Mouse (Mus musculus) T-helper 17 cell (primary cell): Measurements from ENCODE around the gene Cdh26.

Source experiments
- in situ Hi-C, 2 experiments: fragments of 300-600 bp; cut with MboI, MseI; formaldehyde crosslinking; loops; 1 replicate in 1 of 2; 2 replicates in 1 of 2; pipeline ENCODE4 v1.15.1; 2025; ENCODE audit warnings: high pct_unique_total_duplicates in 2 of 2

The Cdh26 gene

GRCm38 (mm10) chr2:178507379-178508014 is 77.2 kb downstream of the Cdh26 start:
- in situ Hi-C loops = loop anchor here (10.0 kb wide), 1 partner anchor 157 kb away; no protein-coding TSS in a partner anchor

DNA sequence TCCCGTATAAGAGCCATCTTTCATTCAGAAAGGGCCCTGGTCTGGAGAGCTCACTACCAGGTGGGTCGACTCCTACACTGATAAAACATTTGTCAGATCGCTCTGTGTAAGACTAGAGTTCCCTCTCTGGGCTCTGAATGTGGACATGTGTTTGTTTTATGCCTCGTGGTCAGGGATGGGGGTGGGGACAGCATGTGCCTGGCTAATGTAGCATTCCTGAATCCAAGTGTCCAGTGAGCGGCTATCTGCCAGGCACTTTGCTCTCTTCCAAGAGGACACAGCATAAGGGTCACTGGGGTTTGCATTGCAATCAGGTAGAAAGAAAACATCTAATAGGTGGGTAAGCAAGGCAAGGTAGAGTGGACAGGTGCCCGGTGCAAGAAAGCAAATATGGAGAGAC is 77.9 kb downstream of the Cdh26 start:
- in situ Hi-C loops = loop anchor here (10.0 kb wide), 1 partner anchor 157 kb away; no protein-coding TSS in a partner anchor

- in situ Hi-C loops = loop anchor here in 1 of 2 experiments (10.0 kb wide), 1 partner anchor 1412 kb away; no protein-coding TSS in a partner anchor
Measured at GRCm38 (mm10) chr2:178513043-178513442, 82.7 kb downstream of the Cdh26 start.

GRCm38 (mm10) chr2:178513636-178514071 is 83.3 kb downstream of the Cdh26 start:
- in situ Hi-C loops = loop anchor here in 1 of 2 experiments (10.0 kb wide), 1 partner anchor 1411 kb away; no protein-coding TSS in a partner anchor

DNA sequence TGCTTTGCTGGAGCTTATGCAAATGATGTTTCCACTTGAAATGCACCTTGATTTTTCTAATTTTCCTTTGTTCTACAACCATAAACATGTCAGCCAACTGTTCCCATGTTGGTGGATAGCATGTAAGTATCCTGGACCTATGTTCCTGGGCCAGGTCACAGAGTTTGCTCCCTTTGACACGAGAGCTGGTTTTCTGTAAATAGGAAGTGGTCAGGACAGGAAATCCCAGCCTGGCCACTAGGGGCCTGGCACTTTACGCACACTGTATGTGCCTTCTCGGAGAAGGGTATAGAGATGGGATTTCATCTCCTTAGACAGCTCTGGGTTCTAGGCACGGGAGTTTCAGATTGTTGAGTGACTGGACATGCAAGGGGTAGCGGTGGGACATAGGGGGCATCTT is 86.1 kb downstream of the Cdh26 start:
- in situ Hi-C loops = loop anchor here in 1 of 2 experiments (10.0 kb wide), 1 partner anchor 1408 kb away; no protein-coding TSS in a partner anchor

GRCm38 (mm10) chr2:178516941-178517340 is 86.6 kb downstream of the Cdh26 start:
- in situ Hi-C loops = loop anchor here in 1 of 2 experiments (10.0 kb wide), 1 partner anchor 1408 kb away; no protein-coding TSS in a partner anchor

DNA sequence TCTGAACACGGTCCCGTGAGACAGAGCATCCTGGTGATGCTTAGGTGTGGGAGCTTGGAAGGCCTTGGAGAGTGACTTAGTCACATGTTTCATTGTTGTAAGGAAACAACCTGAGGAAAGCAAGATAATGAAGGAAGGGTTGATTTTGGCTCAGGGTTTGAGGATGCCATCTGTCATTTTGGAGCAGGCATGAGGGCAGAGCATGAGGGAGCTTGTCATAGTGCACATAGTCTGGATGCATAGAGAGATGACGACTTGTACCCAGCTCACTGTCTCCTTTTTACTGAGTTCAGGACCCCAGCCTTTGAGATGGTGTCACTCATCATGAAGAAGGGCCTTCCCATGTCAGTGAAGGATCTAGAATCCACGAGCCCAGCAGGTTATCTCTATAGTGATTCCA is 89.0 kb downstream of the Cdh26 start:
- in situ Hi-C loops = loop anchor here in 1 of 2 experiments (10.0 kb wide), 1 partner anchor 1405 kb away; no protein-coding TSS in a partner anchor

GRCm38 (mm10) chr2:178520216-178520615 is 89.9 kb downstream of the Cdh26 start:
- in situ Hi-C loops = no loop called here

DNA sequence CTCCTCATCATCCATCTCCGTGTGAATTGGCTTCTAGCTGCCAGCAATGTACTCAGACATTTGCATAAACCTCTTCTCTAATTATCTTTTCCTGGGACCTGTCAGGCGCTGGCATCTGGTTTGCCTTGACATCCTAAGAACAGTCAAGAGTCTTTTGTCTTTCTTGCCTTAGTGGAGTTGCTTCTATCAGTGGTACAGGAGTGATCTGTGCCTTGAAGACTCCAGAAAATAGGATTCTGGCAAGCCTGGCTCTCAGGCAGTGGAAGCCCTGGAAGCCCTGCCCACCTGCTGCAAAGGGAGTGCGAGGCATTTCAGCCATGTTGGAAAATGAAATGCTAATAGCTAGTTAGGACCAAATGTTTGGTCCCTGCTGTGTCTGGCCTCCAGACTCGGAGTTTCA is 92.0 kb downstream of the Cdh26 start:
- in situ Hi-C loops = no loop called here

- in situ Hi-C loops = no loop called here
Measured at GRCm38 (mm10) chr2:178522786-178523185, 92.5 kb downstream of the Cdh26 start.

- in situ Hi-C loops = no loop called here
Measured at GRCm38 (mm10) chr2:178526776-178527175, 96.4 kb downstream of the Cdh26 start.

DNA sequence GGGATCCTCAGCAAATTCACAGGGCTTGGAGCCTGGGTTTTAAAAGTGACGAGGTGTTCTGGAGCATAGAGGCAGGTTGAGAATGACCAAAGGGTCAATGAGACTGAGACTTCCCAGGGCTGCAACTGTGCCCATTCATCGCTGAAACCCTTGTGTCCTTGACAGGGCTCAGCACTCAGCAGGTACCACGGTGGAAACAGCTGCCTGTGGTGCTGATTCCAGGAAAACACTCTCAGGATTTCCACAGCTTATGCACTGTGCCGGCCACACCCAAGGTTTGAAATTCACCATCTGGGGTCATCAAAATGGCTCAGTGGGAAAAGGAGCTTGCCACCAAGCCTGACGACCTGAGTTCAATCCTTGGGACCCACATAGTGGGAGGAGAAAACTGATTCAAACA is 100.9 kb downstream of the Cdh26 start:
- in situ Hi-C loops = no loop called here

DNA sequence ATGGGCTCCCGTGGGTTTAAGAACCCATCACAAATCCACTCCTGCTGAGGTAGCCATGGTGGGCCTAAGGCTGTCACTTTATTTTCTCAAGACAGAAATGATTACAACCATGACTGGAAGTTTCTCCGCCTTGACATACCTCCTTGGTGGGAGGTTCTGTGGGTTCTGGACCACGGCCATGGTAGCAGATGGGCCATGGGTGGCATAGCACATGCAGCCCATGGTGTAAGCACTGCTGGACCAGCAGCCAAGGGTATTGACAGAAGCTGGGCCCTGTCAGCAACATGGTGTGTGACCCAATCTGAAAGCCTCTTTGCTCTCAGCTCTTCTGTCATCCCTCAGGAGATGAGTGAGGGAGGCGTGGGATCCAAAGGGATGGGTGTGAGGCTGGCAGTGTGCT is 106.2 kb downstream of the Cdh26 start:
- in situ Hi-C loops = no loop called here
